Mouse (Mus musculus) midbrain, embryonic 13.5 days (tissue): ENCODE data around the gene Ccdc187. TPM values are rescaled to one million over a fixed set of nuclear protein-coding genes. Genes with fewer than 3 reads are reported as not detected.

ENCODE experiments used
- ATAC-seq: fragments of 200-750 bp; cut with Nextera tagmentation; 2 replicates; pipeline ENCODE4 v1.8.0; 2017; ENCODE audit warnings: mild to moderate bottlenecking, moderate TSS enrichment, moderate library complexity
- H3K27ac ChIP-seq: fragments of 300-500 bp; sonication (generic); 2 replicates; pipeline ENCODE4 v1.5.1; 2015; ENCODE audit warnings: inconsistent platforms, mild to moderate bottlenecking, moderate library complexity
- H3K27me3 ChIP-seq: fragments of 300-500 bp; sonication (generic); 2 replicates; pipeline ENCODE4 v1.6.1; 2015; ENCODE audit warnings: mild to moderate bottlenecking, inconsistent platforms
- H3K36me3 ChIP-seq: fragments of 300-500 bp; sonication (generic); 2 replicates; pipeline ENCODE4 v1.6.1; 2015; ENCODE audit warnings: mild to moderate bottlenecking, inconsistent platforms
- H3K4me1 ChIP-seq: fragments of 300-500 bp; sonication (generic); replicated peaks from 2 replicates; pipeline ENCODE4 v1.6.1; 2015; ENCODE audit warnings: inconsistent platforms
- H3K4me2 ChIP-seq: fragments of 300-500 bp; sonication (generic); replicated peaks from 2 replicates; pipeline ENCODE4 v1.6.1; 2015; ENCODE audit warnings: moderate library complexity, mild to moderate bottlenecking, inconsistent platforms
- H3K4me3 ChIP-seq: fragments of 300-500 bp; sonication (generic); replicated peaks from 2 replicates; pipeline ENCODE4 v1.5.1; 2015; ENCODE audit warnings: mild to moderate bottlenecking, inconsistent platforms
- H3K9ac ChIP-seq: fragments of 300-500 bp; sonication (generic); replicated peaks from 2 replicates; pipeline ENCODE4 v1.6.1; 2015; ENCODE audit warnings: mild to moderate bottlenecking, inconsistent platforms
- H3K9me3 ChIP-seq: fragments of 300-500 bp; sonication (generic); 2 replicates; pipeline ENCODE4 v1.6.1; 2016; ENCODE audit warnings: mild to moderate bottlenecking, inconsistent platforms
- WGBS: fragments of 180-500 bp; shearing (Covaris S2); methylation state at CpG from one replicate; pipeline ENCODE4 v1.1.7; 2015; 5-methylcytosine and 5-hydroxymethylcytosine counted together
- polyA plus RNA-seq: library from polyadenylated mRNA; unstranded; fragments of >200 nt; fragmentation: Nextera tagmentation; extraction: Ambion mirVana; gene quantifications from 2 replicates; pipeline ENCODE4 v1.2.1, GENCODE M21; 2015

Ccdc187 gene
- polyA plus RNA-seq, 1 experiment from 2014 or later, result 0.17 TPM

DNA sequence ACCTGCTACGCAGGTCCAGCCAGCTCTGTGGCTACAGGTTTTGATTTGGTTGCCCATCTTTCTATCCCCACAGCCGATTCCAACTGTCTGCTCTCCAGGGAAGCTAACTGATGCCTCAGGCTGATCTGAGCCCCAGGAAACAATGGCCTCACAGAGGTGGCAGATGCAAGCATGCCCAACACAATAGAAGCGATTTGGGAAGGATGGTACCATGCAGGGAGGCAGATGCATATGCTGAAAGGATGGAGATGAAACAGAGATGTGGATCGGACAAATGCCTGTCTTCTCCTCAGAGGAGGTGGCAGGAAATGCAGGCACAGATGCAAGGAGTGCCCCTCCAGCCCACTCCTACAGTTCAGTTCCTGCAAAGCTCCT, 4.5 kb upstream of the Ccdc187 start:
- peak overlapping the region; percentile 59 for H3K9ac ChIP-seq
- no peaks in the 10 kb centered on the region for H3K36me3 ChIP-seq
- peak overlapping the region; percentile 42 for H3K4me2 ChIP-seq
- ATAC-seq, result peak; percentile 49
- peaks cover 47% of the 10 kb centered on the region for H3K4me1 ChIP-seq
- no peaks in the 10 kb centered on the region for H3K27me3 ChIP-seq
- H3K4me3 ChIP-seq, result peak overlapping the region; percentile 6; the same call in 1 of the 2 replicates
- peak overlapping the region; percentile 93 for H3K27ac ChIP-seq
- 2% methylated on average over 4 of the region's 4 CpGs for WGBS
- H3K9me3 ChIP-seq, result no peaks in the 10 kb centered on the region

DNA sequence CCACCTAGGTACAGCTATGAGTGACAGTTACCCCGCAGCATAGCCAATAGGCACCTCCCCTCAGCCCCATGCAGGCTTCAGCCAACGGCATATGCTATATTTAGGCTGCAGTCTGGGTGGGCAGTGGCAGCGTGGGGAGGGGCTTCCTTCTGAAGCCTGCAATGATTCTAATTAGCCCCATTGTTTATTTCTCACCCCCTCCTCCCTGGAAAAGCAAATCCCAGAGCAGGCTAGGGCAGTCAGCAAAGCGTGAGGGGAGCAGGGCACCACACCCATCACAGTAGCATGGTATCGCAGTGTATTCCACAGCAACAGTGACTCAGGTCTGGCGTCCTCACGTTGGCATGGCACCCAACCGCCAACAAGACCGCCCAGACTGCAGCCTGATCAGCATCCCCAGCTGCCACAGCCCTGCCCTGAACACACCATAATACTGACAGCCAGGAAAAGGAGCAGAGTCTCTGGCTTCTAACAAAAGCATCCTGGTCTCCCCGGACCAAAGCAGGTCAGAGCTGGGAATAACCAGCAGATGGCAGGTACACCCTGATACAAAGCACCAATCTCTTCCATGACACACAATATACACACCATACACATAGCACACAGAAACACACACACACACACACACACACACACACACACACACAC, 4.0 kb upstream of the Ccdc187 start:
- H3K36me3 ChIP-seq, result no peaks in the 10 kb centered on the region
- H3K4me3 ChIP-seq, result peak overlapping the region; percentile 6; the same call in 1 of the 2 replicates
- peak; percentile 85 for ATAC-seq
- peaks cover 47% of the 10 kb centered on the region for H3K4me1 ChIP-seq
- H3K4me2 ChIP-seq, result peak overlapping the region; percentile 42
- H3K9ac ChIP-seq, result peak overlapping the region; percentile 59
- 3% methylated on average over 10 of the region's 10 CpGs for WGBS
- no peaks in the 10 kb centered on the region for H3K9me3 ChIP-seq
- peak overlapping the region; percentile 93 for H3K27ac ChIP-seq
- H3K27me3 ChIP-seq, result no peaks in the 10 kb centered on the region

DNA sequence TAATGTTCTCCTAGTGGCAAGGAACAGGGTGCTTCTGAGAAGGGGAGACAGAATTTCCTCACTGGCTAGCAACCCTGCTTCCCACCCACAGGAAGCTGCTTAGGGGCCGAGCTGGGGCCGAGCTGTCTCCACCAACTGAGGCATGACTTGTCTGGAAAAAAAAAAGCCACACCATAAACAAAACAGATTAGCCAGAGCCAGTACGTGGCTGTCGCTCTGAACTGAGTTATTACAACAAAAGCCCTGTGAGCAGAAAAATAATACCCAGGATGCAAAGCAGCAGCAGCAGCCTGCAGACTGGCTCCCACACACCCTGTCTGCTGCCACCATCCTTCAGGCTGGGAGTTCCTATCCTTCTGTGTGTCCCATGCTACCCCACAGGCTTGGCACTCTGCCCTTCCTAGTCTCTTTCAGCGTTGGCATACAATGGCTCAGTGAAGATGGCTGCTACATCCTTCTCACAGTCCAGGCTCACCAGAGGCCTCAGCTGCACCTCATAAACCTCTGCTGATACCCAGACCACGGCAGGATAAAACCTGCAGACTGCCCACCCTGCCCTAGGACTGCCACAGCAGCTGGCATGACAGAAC, 2.3 kb upstream of the Ccdc187 start:
- Histone ChIP-seq H3K27me3 (no peaks in the 10 kb centered on the region), H3K27ac (peak overlapping the region; percentile 93), H3K4me3 (no peak overlapping the region), H3K9ac (peak overlapping the region; percentile 39), H3K36me3 (no peaks in the 10 kb centered on the region), H3K9me3 (no peaks in the 10 kb centered on the region), H3K4me2 (no peak overlapping the region), H3K4me1 (peaks cover 47% of the 10 kb centered on the region)
- WGBS, result 36% methylated on average over 6 of the region's 6 CpGs
- ATAC-seq, result no peak

DNA sequence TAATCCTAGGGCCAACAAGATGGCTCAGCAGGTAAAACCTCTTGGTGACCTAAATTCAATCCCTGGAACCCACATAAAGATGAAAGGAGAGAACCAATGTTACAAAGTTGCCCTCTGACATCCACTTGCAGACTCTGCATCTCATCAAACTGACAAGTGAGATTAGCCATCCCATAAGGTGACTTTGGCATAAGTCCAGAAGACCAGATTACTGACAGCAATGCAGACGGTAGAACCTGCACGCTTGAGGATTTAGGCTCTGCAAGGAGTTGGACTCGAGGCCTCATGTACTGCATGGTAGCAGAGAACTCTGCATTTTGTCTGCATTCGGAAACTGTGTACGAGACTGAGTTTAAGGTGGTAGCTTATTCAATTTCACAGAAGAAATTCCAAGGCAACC, 4.2 kb downstream of the Ccdc187 start:
- Histone ChIP-seq H3K4me1 (no peaks in the 10 kb centered on the region), H3K36me3 (no peaks in the 10 kb centered on the region), H3K4me2 (no peak overlapping the region), H3K9me3 (no peaks in the 10 kb centered on the region), H3K4me3 (no peak overlapping the region), H3K27me3 (no peaks in the 10 kb centered on the region), H3K27ac (no peak overlapping the region), H3K9ac (no peak overlapping the region)
- ATAC-seq, result no peak
- WGBS, result 81% methylated on average over 5 of the region's 5 CpGs

DNA sequence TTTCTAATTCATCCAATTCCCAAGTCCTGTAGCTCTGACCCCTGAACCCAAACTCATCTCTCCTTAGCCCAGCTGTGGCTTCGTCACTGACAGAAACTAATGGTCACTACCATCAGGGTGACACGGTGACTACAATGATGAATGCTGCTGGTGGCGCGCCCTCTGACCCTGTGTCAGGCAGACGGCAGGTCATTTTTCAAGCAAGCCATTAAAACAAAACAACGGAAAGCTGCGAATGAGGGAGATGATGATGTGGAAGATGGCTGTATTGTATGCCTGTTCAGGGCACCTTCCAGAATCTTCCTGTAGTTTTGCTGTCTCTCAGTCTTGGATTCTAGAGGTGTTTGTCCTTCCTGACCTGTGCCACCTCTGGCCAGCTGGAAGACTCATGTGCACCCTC, 8.0 kb downstream of the Ccdc187 start:
- Histone ChIP-seq H3K4me2 (no peak overlapping the region), H3K27ac (no peak overlapping the region), H3K9ac (no peak overlapping the region), H3K27me3 (no peaks in the 10 kb centered on the region), H3K9me3 (no peaks in the 10 kb centered on the region), H3K4me1 (no peaks in the 10 kb centered on the region), H3K36me3 (no peaks in the 10 kb centered on the region), H3K4me3 (no peak overlapping the region)
- WGBS, result 80% methylated on average over 7 of the region's 7 CpGs
- no peak for ATAC-seq

DNA sequence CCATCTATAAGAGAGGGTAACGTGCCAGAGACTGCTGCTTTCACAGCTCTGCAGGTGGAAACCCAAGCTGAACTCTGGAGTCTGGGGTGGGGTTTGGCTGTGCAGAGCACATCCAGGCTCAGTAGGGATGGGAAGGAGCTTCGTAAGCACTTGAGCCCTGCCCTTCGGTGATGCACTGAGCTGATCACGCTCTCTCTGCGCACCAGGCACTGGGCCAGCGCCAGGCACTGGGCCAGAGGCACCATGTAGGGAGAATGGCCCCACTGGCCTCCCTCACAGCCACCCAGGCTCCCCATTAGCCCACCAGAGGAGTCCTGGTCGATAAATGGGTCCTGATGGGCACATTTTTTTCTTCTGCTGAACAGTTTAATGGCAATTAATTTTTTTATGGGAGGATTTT, 8.6 kb downstream of the Ccdc187 start:
- no peak overlapping the region for H3K4me2 ChIP-seq
- ATAC-seq, result no peak
- WGBS, result 75% methylated on average over 7 of the region's 7 CpGs
- H3K9ac ChIP-seq, result no peak overlapping the region
- H3K36me3 ChIP-seq, result no peaks in the 10 kb centered on the region
- H3K4me1 ChIP-seq, result no peaks in the 10 kb centered on the region
- H3K9me3 ChIP-seq, result no peaks in the 10 kb centered on the region
- no peaks in the 10 kb centered on the region for H3K27me3 ChIP-seq
- H3K4me3 ChIP-seq, result no peak overlapping the region
- no peak overlapping the region for H3K27ac ChIP-seq

DNA sequence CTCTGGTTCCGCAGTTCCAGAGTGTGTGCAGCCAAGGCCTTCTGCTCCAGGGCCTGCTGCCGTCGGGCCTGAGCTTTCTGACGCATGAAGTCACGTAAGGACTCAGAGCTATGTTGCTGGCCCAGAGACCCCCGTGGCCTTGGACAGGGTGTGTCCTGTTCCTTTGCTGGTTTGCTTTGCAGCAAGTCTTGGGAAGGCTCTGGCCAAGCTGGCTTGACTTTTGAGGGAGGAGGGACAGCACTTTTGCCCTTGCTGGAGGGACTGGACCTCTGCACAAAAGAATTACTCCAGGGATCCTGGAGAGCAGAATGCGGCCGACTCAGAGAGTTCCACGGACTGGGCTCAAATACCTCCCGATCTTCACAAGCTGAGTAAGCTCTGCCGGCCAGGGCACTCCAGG, 13.8 kb downstream of the Ccdc187 start:
- Histone ChIP-seq H3K36me3 (no peaks in the 10 kb centered on the region), H3K27ac (no peak overlapping the region), H3K4me3 (no peak overlapping the region), H3K4me2 (no peak overlapping the region), H3K9ac (no peak overlapping the region), H3K27me3 (no peaks in the 10 kb centered on the region), H3K4me1 (0 out of 2 replicates have a peak, but pooled peaks cover 3% of the 10 kb centered on the region), H3K9me3 (no peaks in the 10 kb centered on the region)
- WGBS, result 74% methylated on average over 11 of the region's 11 CpGs
- ATAC-seq, result no peak

DNA sequence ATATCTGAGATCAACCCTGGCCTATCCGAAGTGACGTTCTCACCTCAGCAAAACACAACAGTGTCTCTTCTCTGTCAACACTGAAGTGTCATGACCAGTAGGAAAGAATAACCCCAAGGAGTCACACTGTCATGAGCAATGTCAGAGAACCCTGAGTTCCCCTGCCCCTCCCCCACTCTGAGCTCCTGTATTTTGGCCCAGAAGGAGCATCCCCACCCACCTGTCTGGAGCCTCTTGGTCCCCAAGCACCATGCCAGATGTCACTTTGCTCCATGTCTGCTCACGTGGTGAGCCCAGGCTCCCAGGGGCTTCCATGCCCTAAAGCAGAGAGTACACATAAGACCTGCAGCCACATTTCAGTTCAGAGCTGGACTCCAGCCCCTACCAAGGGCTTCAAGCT, 14.6 kb downstream of the Ccdc187 start:
- Histone ChIP-seq H3K9ac (no peak overlapping the region), H3K4me2 (no peak overlapping the region), H3K27ac (no peak overlapping the region), H3K4me3 (no peak overlapping the region), H3K36me3 (no peaks in the 10 kb centered on the region), H3K4me1 (0 out of 2 replicates have a peak, but pooled peaks cover 3% of the 10 kb centered on the region), H3K27me3 (no peaks in the 10 kb centered on the region), H3K9me3 (no peaks in the 10 kb centered on the region)
- no peak for ATAC-seq
- WGBS, result 79% methylated on average over 3 of the region's 3 CpGs

DNA sequence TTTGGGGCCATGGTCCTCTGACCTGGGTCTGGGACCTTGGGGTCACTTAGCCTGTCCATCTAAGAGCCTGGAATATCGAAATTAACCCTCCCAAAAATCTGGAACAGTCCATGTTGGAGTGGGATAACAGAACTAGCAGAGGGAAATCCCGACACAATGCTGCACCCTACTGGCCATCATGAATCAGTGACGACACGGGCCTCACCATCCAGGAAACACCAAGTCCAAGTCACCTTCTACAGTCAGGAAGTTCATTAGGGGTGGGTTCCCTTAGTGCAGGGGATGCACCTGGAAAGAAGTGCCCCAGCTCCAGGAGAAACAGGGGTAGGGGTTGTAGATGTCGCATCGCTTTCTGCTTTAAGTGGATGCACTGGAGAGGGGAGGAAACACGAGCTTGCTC, 20.7 kb downstream of the Ccdc187 start:
- peak; percentile 67; the same call in 1 of the 2 replicates for ATAC-seq
- H3K9ac ChIP-seq, result no peak overlapping the region

DNA sequence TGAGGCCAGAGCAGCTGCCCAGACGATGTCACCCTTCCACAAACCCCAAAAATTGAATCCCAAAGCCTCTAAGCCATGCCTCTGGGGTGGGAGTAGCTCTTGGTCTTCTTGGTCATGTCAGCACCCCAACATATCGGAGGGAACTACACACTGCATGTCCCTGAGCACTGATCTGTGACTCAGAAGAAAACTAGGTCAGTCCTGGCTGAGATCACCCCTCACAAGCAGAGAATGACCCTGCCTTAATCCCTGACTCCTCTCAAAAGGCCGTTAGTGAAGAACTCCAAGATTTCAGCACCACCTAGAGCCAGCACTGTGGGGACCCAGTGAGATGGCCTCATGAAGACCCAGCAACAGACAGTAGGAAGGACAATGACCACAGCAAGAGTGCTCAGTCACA, 26.1 kb downstream of the Ccdc187 start:
- H3K4me1 ChIP-seq, result no peaks in the 10 kb centered on the region
- no peak overlapping the region for H3K4me2 ChIP-seq
- H3K36me3 ChIP-seq, result no peaks in the 10 kb centered on the region
- WGBS, result 53% methylated on average over 3 of the region's 3 CpGs
- H3K9me3 ChIP-seq, result no peaks in the 10 kb centered on the region
- no peak overlapping the region for H3K9ac ChIP-seq
- no peak overlapping the region for H3K27ac ChIP-seq
- H3K4me3 ChIP-seq, result no peak overlapping the region
- ATAC-seq, result no peak
- no peaks in the 10 kb centered on the region for H3K27me3 ChIP-seq

More for the DNA sequence above, 20.7 kb downstream of the Ccdc187 start:
- no peaks in the 10 kb centered on the region for H3K27me3 ChIP-seq
- WGBS, result 19% methylated on average over 7 of the region's 7 CpGs
- no peaks in the 10 kb centered on the region for H3K36me3 ChIP-seq
- H3K4me1 ChIP-seq, result no peaks in the 10 kb centered on the region; the same call in 1 of the 2 replicates
- no peak overlapping the region for H3K4me2 ChIP-seq
- no peaks in the 10 kb centered on the region for H3K9me3 ChIP-seq
- H3K27ac ChIP-seq, result no peak overlapping the region; the same call in 1 of the 2 replicates
- H3K4me3 ChIP-seq, result no peak overlapping the region

DNA sequence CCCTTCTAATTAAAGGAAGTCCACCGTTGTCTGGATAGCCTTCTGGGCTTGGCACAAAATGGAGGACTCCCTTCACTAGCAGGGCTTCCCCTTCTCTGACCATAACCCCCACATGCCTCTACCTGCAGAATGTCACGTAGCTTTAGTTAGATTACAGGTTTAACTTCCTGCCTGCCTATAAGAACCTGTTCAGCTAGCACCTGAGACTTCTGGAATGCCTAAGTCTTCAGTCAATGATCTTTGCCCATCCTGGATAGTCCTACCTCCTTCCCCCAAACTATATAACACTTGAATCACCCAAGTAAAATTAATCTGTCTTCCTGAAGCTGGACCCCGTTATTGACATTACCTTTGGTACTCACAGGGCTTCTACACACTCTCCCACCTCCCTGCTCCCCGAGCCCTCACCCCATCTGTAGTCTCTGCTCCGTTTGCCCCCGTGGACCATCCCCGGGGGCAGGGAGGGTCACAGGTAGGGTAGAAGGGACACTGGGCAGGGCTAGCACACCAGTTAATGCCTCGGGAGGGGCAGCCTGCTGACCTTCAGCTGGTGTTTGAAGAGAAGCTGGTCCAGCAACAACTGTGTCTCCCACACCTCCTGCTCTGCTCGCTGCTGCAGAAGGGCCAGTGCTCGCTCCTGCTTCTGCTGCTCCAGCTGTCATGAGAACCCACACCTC, 28.2 kb downstream of the Ccdc187 start:
- no peaks in the 10 kb centered on the region for H3K9me3 ChIP-seq
- no peaks in the 10 kb centered on the region for H3K27me3 ChIP-seq
- ATAC-seq, result no peak
- H3K9ac ChIP-seq, result no peak overlapping the region
- H3K4me1 ChIP-seq, result no peaks in the 10 kb centered on the region
- no peaks in the 10 kb centered on the region for H3K36me3 ChIP-seq
- no peak overlapping the region for H3K4me3 ChIP-seq
- 85% methylated on average over 10 of the region's 10 CpGs for WGBS
- no peak overlapping the region for H3K27ac ChIP-seq
- H3K4me2 ChIP-seq, result no peak overlapping the region

DNA sequence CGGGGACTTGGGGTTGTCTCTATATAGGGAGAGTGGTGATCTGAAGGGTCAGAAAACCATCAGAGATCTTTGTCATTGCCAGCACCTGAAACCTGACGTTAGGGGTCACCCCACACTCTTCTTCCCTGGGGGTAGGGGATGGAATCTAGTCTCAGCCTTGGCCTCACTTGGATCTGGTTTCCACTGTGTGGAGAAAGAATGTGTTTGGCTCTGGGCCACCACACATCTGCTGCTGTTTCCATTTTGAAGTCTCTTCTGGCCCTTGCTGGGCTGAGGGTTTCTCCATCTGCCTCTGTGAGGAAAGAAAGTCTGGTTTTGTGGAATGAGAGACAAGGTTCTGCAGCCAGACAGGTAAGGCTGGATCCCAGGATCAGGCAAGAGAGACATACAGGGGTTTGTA, 29.3 kb downstream of the Ccdc187 start:
- H3K36me3 ChIP-seq, result no peaks in the 10 kb centered on the region
- H3K27ac ChIP-seq, result no peak overlapping the region
- 89% methylated on average over 2 of the region's 2 CpGs for WGBS
- H3K27me3 ChIP-seq, result no peaks in the 10 kb centered on the region
- no peak overlapping the region for H3K4me2 ChIP-seq
- no peak overlapping the region for H3K4me3 ChIP-seq
- no peaks in the 10 kb centered on the region for H3K4me1 ChIP-seq
- no peak for ATAC-seq
- no peaks in the 10 kb centered on the region for H3K9me3 ChIP-seq
- no peak overlapping the region for H3K9ac ChIP-seq
